Mouse (Mus musculus): ENCODE measurements around the gene Plekhg1.

Plekhg1 gene

GRCm38 (mm10) chr10:3740148-3740503 lies at the start of gene Plekhg1:
TSS of gene Plekhg1 (plus strand) at chr10:3740364.
- DNase-seq (ENCODE audit: low read depth): no peak

- DNase-seq (ENCODE audit: low read depth): no peak
These were observed 47.4 kb upstream of the Plekhg1 start for GRCm38 (mm10) chr10:3692791-3693190.

GRCm38 (mm10) chr10:3693699-3694280 lies 46.4 kb upstream of the Plekhg1 start:
- DNase-seq (ENCODE audit: low read depth): no peak

DNA sequence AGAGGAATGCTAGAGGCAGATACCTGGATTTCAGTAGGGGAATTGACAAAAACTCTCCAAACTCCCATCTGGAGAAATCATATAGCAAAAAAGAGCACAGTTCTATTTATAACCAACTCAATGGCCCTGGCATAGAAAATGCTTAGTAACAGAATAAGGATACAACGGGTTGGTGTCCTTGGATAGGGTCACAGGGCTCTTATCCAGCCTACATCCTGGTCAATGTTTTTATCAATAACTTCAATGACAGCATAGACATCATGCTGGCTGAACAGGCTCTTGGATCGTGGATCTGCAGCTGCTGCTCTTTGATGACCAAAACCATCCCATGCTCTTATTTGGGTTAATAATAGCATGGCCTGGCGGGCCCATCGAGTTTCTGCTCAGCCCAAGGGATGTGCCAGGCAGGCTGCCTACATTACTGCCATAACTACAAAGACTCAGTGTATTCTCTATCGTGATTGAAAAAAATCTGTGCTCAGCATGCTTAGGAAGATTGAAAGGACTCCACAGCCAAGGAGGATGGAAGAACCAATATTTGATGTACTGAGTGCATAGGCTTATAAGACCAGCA lies 44.7 kb upstream of the Plekhg1 start:
- DNase-seq (ENCODE audit: low read depth): no peak

DNA sequence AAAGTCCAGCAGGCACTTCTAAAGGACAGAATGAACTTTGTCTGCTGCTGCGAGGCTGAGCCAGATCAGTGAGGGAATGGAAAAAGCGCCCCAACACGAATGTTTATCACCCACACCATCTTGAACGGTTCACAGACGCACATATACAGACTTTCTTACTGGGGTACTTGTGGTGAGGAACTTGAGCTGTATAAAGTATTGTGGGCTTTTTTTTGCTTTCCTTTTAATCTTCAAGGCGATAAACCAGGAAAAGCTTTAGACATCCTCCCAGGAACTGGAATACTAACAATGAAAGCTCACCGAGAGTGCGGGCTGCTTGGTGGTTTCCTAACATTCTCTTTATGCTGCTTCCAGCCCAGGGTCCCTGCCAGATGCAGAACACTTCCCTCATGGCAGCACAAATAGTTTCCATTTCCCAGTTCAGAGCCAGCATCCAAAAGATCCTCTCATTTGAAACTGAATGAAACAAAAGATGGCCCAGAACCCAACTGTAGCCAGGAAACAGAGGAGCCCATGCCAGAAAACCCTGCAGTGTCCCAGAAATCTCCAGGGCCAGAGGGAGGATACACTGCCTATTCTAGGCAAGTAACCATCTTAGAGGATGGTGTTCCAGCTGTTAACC lies 43.3 kb upstream of the Plekhg1 start:
- no peak for DNase-seq (ENCODE audit: low read depth)

DNA sequence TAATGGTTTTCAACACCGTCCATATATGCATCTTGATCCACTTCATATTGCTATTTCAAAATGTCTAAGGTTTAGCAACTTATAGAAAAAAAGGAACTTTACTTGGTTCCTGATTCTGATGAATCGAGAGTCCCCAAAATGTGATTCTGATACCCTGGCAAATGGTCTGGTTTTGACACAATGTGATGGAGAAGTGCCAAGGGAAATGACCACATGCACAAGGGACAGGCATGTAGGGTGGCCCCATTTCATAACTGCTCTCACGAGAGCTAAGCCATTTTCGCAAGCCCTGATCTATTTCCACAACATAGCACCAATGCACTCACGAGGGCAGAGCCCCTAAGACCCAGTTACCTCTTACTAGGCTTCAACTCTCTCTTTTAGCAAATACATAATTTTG lies 42.7 kb upstream of the Plekhg1 start:
- peak; percentile 70 for DNase-seq (ENCODE audit: low read depth)

GRCm38 (mm10) chr10:3700225-3701073 lies 39.7 kb upstream of the Plekhg1 start:
- DNase-seq (ENCODE audit: low read depth): no peak

DNA sequence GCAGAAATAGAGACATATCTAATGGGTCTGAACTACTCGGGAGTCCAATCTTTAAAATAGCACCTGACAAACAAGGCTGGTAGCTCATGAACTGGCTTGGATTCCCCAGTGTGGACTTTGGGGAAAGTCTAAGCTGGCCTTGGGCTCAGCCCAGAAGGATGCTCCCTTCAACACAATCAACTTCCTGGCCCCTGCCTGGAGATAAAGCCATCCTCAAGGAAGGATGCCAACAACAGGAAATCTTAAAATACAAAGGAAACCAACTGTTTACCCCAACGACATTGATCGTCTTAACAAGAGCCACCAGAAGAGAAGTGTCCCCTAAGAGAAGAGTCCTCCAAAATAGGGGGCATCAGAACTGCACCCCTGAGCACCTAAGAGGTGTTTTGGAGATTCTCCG lies 38.3 kb upstream of the Plekhg1 start:
- no peak for DNase-seq (ENCODE audit: low read depth)

DNA sequence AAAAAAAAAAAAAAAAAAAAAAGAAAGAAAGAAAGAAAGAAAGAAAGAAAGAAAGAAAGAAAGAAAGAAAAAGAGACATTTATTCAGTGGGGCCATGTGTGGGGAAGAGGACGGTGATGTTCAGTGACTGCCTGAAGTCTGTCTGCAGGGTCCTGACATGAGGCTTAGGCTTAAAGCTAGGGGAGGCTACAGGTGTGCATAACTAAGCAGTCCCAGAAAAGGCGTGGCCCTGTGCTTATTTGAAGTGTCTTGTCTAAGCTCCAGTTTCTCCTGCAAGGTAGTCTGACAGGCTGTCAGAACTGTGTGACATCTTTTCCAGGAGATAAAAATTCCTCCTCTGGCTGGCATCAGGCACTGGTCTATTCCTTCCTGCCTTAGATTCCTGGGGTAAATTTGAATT lies 37.6 kb upstream of the Plekhg1 start:
- no peak for DNase-seq (ENCODE audit: low read depth)

GRCm38 (mm10) chr10:3706231-3706630 lies 33.9 kb upstream of the Plekhg1 start:
- no peak for DNase-seq (ENCODE audit: low read depth)

DNA sequence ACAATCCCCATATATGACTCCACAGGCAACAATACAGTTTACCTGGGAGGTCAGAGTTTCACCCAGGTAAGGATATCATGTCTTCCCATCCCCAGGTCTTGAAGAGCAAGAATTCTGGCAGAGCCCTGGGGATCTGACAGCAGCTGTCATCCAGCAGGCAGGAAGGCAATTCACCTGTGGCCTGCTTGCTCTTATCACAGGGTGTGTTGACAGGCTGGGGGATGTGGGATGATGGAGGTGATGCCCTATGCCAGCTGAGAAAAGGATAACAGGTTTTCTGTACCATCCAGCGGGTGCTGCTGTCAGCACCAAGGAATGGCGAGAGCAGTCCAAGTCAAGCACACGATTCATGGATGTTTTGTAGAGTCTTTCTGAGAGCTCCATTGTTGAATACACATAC lies 30.1 kb upstream of the Plekhg1 start:
- no peak for DNase-seq (ENCODE audit: low read depth)

GRCm38 (mm10) chr10:3715302-3715943 lies 24.7 kb upstream of the Plekhg1 start:
- DNase-seq (ENCODE audit: low read depth): no peak

DNA sequence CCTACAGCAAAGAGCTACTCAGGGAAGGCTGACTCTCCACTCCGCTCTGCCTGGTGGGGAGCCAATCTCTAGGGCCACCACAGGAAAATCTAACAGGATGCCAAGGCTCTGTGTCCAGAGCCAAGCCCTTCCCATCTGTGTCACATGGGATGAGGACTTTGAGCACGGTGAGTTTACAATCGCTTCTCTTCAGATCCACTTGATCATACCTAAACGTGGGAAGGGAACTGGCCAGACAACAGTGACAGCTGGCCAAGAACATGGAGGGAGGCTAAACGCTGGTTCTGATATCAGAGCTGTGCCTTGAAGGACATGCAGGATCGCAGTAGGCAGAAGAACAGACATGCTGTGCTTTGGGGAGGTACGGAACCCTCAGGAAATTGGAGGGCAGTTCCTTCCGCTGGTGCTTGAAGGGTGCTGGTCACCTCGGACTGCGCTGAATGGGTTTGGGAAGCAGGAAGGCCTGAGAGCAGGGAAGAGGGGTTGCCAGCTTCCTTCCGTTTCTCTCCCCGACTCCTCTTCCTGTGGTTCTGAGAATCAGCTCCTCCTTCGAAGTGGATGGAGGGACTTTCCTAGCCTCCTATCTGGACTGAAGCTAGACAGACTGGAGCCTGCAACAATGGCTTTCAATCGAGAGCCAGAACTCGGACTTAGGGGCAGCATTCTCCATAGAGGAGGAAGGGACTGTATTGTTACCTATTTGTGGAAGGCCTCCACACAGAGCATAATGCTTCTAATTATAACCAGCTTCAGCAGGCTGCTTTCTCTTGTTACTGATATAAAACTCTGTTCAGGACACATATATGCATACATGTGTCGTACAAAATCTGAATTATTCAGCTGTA lies 21.9 kb upstream of the Plekhg1 start:
- no peak for DNase-seq (ENCODE audit: low read depth)

DNA sequence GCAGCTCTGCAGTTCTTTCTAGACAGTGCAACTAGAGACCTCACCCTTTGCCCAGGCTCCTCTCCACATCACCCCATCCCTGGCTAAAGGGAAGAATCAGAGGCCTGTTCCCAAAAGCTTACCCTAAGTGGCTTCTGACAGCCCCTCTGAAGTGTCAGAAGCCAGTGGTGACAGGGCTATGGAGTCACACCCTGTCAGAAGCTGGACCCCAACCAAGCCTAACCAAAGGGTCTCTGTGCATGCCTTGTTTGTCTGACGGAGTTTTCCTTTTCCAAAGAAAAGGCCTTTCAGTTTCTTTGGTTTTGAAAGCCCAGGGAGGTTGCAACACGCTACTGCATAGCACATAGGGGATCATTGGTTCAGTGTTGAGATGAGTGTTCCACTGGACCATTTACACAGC lies 19.9 kb upstream of the Plekhg1 start:
- no peak for DNase-seq (ENCODE audit: low read depth)

DNA sequence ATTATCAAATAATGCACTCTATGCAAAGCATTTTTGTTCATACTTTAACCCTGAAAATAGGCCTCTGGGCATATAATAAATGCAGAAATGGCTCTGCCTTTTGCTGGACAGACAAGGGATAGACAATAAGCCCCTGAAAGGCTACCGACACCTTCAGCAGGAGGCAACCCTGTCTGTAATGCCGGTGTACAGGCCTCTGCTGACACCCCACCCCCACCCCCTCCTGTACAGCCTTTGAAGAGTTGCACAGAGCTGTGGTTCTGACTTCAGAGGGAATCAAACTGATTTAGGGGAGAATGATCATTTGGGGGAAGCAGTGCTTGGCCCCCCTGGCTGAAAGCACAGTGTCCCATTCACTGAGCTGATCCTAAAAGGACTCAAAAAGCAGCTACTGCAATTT lies 17.8 kb upstream of the Plekhg1 start:
- no peak for DNase-seq (ENCODE audit: low read depth)

GRCm38 (mm10) chr10:3724665-3725064 lies 15.5 kb upstream of the Plekhg1 start:
- DNase-seq (ENCODE audit: low read depth): no peak

DNA sequence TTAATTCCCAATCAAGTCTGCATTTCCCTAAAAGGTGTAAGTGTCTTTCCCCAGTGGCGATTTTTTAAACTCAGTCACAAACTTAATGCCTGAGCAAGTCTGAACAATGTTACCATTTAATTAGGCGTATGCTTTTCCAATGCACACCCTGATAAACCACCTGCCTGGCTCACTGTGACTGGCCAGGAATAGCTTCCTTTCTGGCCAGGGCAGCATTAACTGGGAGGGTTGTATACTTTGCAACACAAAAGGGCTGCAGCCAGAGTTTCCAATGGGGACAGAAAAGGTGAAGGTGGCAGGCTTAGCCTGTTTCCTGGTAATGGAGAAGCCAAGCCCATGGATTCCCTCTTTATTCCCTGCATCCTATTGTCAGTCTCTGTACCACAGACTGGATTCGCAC lies 10.5 kb upstream of the Plekhg1 start:
- DNase-seq (ENCODE audit: low read depth): no peak

DNA sequence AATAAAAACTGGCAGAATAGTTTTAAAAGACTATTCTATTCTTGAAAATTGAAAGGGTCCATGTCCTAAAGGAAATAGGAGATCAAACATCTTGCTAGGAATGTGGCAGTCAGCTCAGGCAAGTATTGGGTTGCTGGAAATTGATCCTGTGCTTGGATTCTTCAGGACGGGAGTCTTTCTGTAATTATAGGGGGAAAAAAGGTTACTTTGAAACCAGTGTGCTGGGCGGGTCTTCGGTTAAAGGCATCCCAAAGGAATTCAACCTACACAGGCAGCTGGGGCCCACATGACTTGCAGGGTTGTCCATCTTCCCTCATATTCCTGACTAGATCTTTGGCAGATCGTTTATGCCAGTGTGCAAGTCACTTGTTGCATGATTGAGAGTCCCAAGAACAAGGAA lies 9.8 kb upstream of the Plekhg1 start:
- DNase-seq (ENCODE audit: low read depth): no peak

GRCm38 (mm10) chr10:3737034-3737433 lies 3.1 kb upstream of the Plekhg1 start:
- DNase-seq (ENCODE audit: low read depth): no peak

DNA sequence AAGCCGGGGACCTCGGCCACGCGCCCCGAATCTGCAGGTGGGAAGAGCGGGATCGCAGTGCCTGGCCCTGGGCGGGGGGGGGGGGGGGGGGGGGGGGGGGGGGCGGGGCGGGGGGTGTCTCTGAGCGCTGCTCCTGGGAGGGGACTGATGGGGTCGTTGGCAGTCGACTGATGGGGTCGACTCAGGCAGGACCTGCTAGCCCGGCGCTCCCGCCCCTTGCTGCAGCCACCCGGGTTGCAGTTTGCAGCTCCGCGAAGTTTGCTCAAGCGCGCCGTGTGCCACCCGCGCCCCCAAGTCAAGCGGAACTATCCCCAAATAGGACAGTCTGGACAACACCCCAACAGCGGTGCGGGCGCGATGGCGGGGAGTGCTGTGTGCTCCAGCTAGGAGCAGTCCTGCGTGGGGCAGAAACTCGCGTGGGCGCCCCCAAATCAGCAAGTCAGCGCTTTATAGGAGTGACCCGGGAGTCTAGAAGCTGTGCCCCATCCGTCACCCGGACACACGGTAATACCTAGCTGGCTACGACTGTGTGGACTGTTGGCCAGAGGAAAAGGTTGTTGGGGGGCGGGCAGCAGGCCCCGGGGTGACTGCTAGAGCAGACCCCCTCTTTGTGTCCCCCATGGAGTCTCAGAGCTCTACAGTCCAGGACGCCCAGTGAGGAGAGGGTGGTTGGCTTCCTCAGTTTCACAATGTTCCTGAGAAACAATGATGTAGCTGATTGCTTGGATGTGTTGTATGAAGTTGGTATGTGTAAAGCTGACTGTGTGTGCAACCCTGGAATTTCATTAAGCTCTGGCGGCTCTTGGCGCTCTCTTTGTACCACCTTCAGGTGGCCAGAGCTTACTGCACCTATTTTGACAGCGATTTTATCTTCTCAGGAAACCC lies 582 bp downstream of the Plekhg1 start:
- no peak for DNase-seq (ENCODE audit: low read depth)

DNA sequence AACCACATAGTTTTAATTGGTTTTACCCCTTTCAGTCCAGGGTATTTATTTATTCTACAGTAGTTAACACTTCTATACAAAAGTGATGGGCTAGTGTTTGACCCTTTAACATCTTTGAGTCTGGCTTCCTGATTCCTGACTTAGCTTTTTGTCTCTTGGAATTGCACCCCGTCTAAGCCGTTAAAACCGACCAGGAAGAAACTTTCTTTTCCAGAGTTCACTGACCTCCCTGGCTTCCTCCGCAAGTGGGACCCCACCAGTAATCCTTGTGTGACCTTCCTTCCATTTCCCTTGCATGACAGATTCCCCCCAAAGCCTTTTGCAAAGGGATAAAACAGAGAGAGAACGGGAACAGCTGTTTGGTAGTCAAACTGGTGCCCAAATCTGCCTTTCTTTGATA lies 1.6 kb downstream of the Plekhg1 start:
- DNase-seq (ENCODE audit: low read depth): no peak

Measured in 416B (cell line).